Mouse (Mus musculus) ZHBTc4 (cell line): ENCODE results near the gene Pdzrn4.
"Not testable (repeated sequence)": the region's sequence is repeated elsewhere in the genome, so short reads cannot be mapped to it uniquely, and the experiment has no call there.

ENCODE experiments used
- DNase-seq: peaks from one replicate; pipeline ENCODE4 v3.0.0-alpha.2; 2011; ENCODE audit warnings: low read depth, low spot score

The Pdzrn4 gene

DNA sequence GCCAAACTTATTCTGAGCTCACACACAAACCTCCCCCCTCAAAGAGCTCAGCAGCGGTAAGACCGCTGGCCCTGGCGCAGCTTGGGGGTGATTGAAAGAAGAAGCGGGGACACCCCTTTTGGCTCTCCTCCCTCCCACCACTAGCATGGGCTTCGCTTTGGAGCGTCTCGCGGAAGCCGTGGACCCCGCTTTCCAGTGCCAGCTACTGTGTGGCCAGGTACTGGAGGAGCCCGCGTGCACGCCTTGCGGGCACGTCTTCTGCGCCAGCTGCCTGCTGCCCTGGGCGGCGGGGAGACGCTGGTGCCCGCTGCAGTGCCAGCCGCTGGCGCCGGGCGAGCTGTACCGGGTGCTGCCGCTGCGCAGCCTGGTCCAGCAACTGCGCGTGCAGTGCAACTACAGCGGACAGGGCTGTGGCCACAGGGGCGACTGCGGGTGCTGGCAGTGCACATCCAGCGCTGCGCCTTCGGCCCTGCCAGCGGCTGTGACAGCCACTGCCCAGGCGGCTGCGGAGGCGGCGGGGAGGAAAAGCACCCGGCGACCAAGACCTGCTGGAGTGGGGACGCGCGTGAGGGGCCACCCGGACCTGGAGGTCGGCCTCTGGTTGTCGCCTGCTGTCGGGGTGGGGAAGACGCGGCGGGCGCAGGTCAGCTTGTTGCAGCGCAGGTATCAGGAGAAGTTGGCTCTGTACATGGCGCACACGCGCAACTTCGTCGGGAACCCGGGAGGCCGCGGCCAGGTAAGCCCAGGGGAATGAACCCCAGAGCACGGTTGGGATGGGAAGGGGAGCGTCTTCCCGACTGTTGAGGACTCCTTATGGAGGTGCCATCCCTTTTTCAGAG lies at the start of gene Pdzrn4:
Gene Pdzrn4, plus strand, starts transcription at position 112 of the 839 bp plus-strand sequence.
- peak; percentile 49 for DNase-seq

DNA sequence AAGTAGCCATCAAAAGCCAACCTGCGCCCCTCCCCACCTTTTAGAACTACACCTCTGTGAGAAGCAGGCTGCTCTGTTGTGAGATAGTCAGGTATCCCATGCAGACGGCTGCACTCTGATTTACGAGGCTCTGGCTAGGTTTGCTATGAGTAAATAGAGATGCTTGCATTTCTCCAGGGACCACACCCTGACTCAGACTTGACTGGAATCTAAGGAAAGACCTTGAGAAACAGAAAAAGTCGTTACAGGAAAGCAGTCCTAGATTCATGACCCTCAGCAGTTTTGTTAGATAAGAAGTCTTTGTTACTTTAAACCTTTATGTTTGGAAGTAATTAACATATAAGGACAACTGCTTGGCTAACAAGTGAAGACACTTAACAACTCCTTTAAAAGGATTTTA lies 49.3 kb upstream of the Pdzrn4 start:
- peak; percentile 73 for DNase-seq

DNA sequence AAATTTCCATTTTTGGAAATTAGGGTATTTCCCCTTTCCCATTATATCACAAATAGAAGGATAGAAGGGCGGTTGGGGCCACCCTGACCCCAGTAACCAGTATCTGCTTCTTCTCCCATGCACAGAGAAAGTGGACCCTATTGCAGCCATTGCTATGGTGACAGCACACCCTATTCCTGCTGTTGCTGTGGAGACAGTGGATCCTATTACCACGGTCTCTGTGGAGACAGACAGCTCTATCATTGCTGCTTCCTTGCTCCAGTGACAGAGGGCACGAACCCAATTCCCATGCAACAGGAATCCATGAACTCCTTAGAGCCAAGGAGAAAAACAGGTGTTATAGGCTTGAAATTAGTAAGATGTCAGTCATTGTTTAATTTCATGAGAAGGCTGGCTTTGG lies 48.8 kb upstream of the Pdzrn4 start:
- DNase-seq: peak; percentile 57

DNA sequence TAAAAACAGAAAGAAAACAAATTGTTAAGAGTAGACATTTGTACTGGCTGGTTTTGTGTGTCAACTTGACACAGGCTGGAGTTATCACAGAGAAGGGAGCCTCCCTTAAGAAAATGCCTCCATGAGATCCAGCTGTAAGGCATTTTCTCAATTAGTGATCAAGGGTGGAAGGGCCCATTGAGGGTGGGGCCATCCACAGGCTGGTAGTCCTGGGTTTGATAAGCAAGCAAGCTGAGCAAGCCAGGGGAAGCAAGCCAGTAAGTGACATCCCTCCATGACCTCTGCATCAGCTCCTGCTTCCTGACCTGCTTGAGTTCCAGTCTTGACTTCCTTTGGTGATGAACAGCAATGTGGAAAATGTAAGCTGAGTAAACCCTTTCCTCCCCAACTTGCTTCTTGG lies 48.2 kb upstream of the Pdzrn4 start:
- not testable (repeated sequence) for DNase-seq

DNA sequence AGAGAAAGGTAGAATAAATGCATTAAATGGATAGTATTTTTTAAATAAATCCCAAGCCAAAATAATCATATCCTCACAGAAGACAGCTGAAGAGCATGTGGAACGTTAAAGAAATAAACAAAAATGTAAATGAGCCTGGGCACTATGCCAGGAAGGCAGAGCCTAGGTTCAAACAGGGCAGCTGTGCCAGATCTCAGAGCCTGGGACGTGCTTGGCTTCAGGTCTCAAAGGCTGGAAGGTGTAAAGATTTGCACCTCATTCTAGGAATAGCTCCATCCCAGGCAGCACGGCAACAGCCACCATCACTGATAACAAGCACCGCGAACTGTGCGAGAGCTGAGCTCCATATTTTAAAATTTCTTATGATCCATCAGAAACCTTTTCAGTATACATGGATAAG lies 32.5 kb upstream of the Pdzrn4 start:
- no peak for DNase-seq

DNA sequence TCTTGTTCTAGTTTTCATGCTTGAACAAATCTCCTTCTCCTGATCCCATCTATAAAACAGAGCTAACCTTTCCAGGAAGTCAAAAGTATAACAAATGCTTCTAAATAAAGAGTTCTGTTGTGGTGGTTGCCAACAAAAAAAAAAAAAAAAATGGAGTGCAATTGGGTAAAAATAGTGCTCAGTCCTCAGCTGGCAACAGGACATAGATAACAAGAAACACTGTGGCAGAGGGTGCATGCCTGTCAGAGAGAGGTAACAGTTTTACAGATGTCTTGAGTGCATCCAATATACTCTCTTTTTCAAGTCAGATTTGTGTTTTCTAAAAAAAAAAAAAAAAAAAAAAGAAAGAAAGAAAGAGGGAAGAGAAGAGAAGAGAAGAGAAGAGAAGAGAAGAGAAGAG lies 32.1 kb upstream of the Pdzrn4 start:
- no peak for DNase-seq

DNA sequence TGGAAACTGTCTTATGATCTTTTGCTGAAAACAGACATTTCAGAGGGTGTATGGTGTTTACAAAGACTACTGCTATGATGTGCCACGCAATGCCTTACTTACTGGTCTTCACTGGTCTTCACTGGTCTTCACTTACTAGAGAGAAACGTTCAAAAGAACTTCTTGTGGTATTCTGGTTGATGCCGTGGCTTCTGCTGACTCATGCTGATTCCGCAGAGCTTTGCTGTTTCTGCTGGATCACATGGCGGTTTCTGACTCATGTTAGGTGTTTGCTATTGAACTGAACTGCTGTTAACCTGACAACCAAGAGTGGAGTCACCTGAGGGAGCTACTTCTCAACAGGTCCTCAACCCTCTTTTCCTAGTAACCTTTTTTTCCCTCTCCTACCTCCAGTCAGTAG lies 1.9 kb upstream of the Pdzrn4 start:
- DNase-seq: peak; percentile 51

DNA sequence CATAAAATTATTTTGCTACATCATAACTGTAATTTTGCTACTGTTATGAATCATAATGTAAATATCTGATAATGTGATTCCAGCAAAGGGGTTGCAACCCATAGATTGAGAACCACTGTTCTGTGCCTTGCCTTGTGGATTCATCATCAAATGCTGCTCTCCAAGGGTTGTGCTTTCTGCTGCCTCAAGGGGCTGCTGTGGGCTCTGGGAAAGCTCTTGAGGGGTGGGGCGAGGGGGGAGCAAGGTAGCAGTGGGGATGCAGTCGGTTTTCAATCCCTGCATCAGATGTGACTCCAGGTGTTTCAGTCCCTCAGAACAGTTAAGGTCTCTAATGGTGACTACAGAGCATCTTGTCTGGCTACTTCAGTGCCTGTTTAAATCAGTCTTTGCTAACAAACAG lies 2.1 kb downstream of the Pdzrn4 start:
- no peak for DNase-seq

DNA sequence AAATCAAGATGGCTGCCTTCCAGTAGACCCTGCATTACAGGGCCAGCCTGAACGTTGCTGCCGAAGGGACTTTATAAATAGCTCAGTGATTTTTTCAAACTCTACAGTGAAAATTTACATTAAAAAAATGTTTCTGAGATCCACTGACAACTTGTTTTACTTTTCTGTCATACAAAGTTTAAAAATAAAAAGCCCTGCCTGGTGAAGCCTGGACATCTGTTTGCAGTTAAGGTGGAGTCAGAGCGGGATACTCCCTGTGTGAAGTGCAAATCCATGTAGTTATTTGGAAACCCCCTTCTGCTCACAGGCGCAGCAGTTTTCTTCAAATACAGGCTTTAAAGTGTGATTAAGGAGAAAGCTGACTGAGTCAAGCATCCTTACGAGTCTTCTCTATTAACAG lies 2.6 kb downstream of the Pdzrn4 start:
- DNase-seq: no peak

DNA sequence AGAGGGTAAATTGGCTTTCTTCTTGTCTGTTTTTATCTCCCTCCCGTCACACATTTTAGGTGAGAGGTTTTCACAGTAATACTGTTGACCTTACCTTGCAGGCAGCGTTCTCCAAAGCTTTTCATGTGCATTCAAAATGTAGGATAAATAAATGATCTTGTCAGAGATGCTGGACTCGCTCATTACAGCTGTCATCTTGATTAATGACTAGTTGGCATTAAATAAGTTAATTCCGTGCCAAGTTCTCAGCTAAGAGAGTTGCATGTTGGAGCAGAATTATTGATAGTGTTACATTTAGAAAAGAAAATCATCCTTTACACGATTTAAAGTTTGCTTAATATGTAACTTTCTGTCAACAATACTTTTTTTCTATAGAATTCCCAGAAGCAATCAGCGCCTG lies 4.9 kb downstream of the Pdzrn4 start:
- DNase-seq: no peak

DNA sequence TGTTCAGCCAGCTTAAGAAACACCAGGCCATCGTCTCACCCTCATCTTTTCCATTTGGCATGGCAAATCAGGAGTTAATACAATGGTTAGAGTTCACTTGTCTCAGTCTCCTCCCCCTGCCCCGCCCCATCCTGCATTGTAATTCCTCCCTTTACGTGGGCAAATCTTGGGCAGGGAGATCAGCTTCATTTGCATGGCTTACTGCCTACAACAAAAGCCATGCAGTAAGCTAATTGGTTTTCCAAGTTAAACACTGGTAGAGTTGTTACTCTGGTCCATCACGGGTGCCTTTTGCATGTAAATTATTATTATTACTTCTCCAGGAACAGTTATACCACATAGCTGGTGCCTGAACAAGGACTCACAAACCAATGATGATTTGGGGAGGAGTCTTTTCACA lies 18.6 kb downstream of the Pdzrn4 start:
- peak; percentile 59 for DNase-seq

DNA sequence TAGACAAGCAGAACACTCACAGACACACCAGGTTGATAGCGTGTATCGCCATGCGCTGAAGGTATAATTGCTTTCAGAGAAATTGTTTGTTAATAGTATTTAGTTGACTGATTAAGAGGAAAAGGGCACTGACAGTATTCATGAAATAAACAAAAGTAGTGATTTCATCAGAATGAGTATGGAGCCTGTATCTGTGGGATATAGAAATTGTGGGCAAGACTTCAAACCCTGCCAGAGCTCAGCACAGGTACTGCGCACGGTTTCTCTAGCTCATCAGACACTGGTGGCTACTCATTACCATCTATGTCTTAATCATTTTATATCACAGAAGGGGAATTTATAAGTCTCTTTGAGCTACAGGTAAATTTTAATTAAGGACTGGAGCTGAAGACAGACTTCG lies 19.5 kb downstream of the Pdzrn4 start:
- DNase-seq: no peak

DNA sequence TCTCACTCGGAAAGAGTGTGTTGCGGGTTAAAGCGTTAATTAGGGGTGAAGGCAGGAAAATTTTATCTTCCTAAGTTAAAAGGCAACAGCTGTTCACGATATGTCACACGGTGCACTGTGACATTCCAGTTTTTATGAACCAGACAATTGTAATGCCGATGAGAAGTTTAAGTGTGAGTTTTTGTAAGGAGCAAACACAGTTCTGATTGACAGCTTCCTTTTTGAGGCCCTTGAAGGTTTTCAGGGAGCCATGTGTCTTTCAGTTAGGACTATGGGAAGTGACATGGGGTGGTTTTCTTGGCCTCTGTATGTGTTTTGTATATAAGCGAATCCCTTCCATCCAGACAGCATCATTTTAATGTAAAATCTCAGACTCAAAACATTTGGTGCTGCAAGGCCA lies 20.0 kb downstream of the Pdzrn4 start:
- no peak for DNase-seq

DNA sequence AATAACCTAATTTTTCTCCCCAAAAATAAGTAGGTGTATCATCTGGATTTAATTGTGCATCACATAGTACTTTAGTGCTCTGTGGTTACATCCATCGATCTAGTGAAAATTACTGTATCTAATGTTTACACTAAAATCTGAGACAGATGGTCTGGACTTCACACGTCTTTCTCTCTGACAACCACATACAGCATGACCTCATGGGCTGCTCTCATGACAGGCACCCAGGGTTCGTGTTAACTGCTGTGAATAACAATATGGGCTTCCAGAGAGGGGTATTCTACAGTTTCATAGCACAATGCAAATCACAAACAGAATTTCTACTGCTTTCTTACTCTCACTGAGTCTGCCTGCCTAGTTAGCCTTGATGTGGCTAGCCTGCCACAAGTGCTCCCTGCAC lies 20.4 kb downstream of the Pdzrn4 start:
- DNase-seq: no peak

DNA sequence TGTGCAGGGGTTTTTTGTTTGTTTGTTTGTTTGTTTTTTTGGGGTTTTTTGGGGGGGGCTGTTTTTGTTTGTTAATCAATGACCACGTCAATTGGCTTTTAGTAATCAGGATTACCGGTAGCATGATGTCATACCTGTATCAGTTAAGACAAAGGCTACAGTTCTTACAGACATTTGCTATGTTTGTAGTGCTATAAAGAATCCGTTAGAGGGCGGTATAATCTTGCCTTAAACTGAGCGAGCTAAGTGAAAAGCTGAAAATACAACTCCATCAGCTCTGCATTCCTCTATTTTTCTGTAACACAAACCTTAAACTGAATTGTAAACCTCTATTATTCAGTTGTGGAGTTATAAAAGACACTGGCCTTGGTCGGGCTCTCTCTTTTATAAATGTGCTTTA lies 37.9 kb downstream of the Pdzrn4 start:
- peak; percentile 41 for DNase-seq

DNA sequence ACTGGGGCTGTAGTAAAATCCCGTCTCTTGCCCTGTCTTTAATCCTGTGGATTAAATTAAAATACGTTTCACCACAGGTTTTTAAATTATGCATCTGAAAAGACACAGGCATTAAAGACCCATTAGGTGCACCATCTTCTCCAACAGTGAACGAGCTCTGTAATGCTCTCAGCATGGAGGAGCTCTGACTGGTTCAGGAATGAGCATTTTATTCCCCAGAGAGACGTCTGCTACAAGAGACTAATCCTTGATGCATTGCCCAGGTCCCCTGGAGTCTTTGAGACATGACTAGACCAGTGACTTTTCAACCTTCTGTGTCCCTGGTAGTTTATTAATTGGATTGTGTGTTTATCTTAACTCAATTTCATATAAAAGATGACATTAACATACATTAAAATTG lies 38.6 kb downstream of the Pdzrn4 start:
- no peak for DNase-seq

DNA sequence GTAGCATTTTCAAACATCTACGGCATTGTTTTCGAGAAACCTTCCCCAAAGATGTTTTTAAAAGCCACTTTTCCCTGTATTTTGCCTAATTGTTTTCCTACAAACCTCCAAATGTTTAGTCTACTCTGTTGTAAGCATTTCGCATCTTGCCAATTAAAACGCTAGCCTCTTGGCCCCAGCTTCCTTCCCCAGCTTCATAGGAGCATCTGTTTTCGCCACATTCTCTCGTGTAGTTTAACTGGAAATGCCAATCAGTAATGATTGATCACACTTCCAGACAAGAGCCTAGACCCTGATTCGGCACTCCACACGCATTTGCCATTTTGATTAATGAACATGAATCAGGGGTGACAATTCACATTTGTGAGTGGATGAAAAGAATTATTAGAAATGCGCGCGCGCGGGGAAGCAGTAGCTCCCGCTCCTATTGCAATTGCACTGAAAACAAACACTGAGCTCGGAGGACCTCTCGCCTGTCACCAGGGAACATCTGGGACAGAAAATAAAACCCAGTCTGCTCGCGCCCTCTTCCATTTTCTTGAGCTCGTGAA lies 45.0 kb downstream of the Pdzrn4 start:
- no peak for DNase-seq

DNA sequence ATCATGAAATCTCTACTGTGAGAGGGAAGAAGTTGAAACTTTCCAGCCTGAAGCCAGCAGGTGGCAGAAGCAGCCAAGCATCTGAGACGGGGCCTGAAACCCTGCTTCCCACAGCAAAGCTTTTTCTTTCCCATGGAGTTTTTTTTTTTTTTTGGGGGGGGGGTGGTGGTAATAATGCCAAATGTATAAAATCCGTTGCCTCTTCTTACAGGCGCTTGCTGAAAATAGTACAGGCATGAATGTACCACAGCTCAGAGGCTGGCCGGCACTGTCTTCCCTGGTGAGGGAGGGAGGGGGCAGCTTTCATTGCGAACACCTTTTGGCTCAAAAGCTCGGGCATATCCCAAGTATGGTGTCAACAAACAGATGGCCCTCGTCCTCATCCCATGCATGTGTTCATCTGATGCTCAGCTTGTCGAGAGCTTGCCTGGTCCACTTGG lies 51.0 kb downstream of the Pdzrn4 start:
- DNase-seq: no peak

DNA sequence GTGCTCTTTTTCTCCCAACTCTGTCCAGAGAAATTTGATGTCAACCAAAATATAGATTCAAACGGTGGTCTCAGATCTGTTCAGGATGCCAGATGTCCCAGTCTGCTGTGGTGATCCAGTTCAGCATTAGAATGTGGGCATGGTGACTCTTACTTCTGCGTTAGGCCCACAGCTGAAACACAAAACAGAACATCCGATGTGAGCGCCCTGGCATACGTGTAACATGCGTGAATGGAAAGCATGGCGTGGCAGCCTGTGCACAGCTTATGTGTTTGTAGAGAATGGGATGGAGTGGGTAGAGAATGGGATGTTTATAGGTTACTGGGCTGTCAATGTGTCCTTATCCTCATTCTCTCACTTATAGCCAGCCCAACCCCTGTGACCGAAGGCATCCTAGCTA lies 52.4 kb downstream of the Pdzrn4 start:
- DNase-seq: no peak

DNA sequence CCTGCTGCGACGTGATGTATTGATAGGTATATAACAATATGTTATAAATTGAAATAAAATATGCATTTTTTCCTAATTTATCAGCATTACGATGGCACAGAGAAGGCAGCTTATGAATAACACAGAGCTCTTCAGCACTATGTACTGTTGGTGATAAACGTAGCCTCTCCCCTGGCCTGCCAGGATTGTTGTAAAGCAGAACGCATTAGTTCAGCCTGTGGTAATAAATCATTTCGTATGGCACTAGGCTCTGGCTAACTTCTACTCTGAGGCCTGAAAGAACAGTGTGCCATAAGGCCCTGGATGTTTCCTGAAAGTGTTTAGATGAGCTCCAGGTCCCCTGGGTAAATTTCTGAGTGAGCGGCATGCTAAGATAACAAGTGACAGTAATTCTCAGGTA lies 55.9 kb downstream of the Pdzrn4 start:
- DNase-seq: no peak

DNA sequence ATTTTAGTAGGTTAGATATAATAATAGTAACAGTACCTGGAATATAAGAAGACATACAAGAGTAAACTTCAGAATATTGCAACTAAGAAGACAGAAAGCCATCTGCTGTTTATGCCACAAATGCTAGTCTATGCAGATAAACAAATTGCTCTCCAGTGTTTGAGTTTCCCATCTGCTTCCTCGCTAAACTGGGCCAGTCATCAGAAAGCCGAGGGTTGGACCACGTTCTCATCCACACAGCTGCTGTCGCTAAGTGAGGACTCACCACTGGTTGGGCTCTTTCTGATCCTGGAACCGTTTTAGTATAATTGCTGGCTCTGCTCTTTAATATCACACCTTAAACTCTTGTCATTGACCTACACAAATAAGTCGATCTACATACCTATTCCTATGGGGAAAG lies 85.5 kb downstream of the Pdzrn4 start:
- no peak for DNase-seq

DNA sequence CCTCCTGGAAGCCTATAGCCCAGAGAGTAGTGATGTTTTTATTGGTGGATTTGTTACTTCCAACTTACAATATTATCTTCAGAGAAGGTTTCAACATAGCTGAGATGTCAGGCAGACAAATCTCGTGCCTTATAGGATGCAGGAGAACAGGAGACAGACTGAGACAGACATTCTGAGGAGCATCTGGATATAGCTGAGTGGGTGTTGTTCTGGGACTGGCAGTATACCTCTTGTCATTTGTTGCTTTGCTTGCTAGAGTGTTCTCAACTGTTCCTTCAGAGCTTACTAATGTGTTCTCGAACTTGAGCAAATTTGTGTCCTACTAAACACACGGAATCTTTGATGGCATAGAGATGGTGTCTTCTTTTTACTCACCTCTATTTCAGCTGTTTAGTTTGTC lies 94.7 kb downstream of the Pdzrn4 start:
- no peak for DNase-seq

DNA sequence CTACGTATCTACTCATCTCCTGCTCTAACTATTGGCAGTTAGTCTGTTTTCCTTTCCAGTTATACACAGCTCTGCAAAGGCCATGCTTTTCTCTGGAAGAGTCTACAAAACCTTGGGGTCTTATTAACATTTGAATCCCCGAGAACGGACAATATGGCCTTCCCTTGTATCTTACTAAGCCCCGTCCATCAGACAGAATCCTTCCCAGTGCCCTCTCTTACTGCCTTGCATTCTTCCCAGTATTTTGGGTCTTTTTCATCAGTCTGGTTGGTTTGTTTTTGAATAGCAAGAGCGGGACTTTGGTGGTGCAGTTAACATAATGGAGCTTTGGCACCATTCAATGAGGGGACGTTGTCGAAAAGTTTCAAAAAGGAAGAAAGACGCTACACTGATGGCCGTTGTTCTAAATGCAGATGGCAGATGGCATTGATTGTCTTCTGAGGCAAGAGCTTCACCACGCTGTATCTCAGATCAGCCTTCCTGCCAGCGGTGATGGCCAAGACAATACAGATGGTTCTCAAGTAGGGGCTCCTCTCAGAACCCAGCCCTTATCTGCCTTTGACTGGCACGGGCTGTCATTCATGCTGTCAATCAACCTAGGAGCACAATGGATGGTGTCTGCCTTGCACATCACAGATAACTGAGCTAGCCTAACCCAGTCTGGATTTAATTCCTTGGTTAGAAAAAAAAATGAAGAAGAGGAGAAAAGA lies 98.9 kb downstream of the Pdzrn4 start:
- no peak for DNase-seq
